Mouse (Mus musculus) heart, postnatal 0 days (tissue): ENCODE data around the gene Lgi2.

Experiments used
- CTCF ChIP-seq: IDR thresholded peaks from 2 replicates; pipeline ENCODE4 v1.5.1; 2016; ENCODE audit warnings: antibody characterized with exemption, control low read depth, low read depth
- EP300 ChIP-seq: IDR thresholded peaks from 2 replicates; pipeline ENCODE4 v1.6.1; 2016; ENCODE audit warnings: antibody characterized with exemption, low read depth

DNA sequence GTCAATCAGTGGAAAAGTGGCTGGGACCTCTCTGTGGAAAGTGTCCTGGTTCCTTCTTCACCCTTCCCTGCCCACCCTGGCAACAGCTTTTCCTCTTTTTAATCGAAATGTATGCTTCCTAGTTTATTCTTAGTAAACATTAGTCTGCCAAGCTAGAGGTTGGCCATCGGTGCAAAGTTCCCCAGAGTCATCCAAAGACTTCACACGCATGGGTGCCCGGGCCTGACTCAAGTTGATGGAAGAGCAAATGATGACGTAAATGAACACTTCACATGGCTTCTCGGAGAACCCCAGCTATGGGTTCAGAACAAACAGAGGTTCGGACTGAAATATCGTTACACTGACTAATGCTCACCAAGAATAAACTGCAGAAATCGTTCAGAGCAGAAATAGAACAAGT lies 24.4 kb upstream of the Lgi2 start:
- TF ChIP-seq EP300 (no peak), CTCF (no peak)
